Mouse (Mus musculus): ENCODE results near the gene Exoc3l2.
A peak's percentile ranks its signal among the peaks of the same experiment; 100 is the strongest.

Exoc3l2 gene

GRCm38 (mm10) chr7:19523017-19523756 lies 60.1 kb downstream of the Exoc3l2 start:
- no peak for DNase-seq (ENCODE audit: low read depth)

GRCm38 (mm10) chr7:19523757-19524419 lies 60.8 kb downstream of the Exoc3l2 start:
- no peak for DNase-seq (ENCODE audit: low read depth)

GRCm38 (mm10) chr7:19524420-19525104 lies 61.4 kb downstream of the Exoc3l2 start:
- no peak for DNase-seq (ENCODE audit: low read depth)

GRCm38 (mm10) chr7:19525105-19525481 lies 62.0 kb downstream of the Exoc3l2 start:
- DNase-seq (ENCODE audit: low read depth) = no peak

- no peak for DNase-seq (ENCODE audit: low read depth)
Measured at GRCm38 (mm10) chr7:19531077-19531476, 67.9 kb downstream of the Exoc3l2 start.

- DNase-seq (ENCODE audit: low read depth) = no peak
Measured at GRCm38 (mm10) chr7:19532240-19532639, 69.1 kb downstream of the Exoc3l2 start.

GRCm38 (mm10) chr7:19534676-19535075 lies 71.5 kb downstream of the Exoc3l2 start:
- no peak for DNase-seq (ENCODE audit: low read depth)

- DNase-seq (ENCODE audit: low read depth) = no peak
Measured at GRCm38 (mm10) chr7:19540771-19541566, 77.8 kb downstream of the Exoc3l2 start.

- DNase-seq (ENCODE audit: low read depth) = no peak
Measured at GRCm38 (mm10) chr7:19541681-19542154, 78.6 kb downstream of the Exoc3l2 start.

- DNase-seq (ENCODE audit: low read depth) = no peak
Measured at GRCm38 (mm10) chr7:19542155-19542691, 79.1 kb downstream of the Exoc3l2 start.

- no peak for DNase-seq (ENCODE audit: low read depth)
Measured at GRCm38 (mm10) chr7:19543584-19543983, 80.5 kb downstream of the Exoc3l2 start.

GRCm38 (mm10) chr7:19546007-19546406 lies 82.9 kb downstream of the Exoc3l2 start:
- DNase-seq (ENCODE audit: low read depth) = peak; percentile 55

Measured in NIH3T3 (cell line).